Comparison of ENCODE assay signal across 8 mouse cellular contexts in the genomic region with DNA sequence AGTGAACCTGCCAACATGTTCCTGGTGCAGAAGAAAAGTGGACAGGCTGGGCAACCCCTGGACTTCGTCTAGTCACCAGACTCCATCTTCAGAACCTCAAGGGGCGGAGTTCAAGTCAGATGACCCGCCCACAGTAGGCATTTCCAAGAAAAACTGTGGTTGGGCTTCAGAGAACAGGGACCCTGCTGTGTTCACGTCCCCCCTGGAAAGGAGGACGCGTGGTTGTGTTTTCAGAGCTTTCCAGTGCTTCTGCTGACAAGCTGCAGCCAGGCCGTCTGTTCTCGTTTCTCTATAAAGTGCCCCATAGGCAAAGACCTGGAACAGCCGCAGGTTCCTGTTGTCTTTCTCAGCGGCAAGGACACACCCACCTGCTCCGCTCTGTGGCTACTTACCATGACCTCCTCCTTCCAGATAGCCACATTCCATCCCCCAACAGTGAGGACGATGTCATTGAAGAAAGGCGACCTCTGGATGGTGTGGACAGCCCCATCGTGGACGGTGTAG.
DNase-seq lines count a peak whose midpoint lies in the region; ATAC-seq lines count a peak whose summit lies in the region.

No protein-coding gene starts in this region.

- H3K4me2 ChIP-seq in kidney, embryonic 14.5 days (replicated peaks; ENCODE audit: low read depth, low read length), result 0 out of 2 replicates have a peak overlapping the region, but pooled peaks have one; percentile 17
- peak overlapping the region; percentile 29 for H3K4me2 ChIP-seq in lung, embryonic 16.5 days (ENCODE audit: low read depth, low read length)

- H3K27me3 ChIP-seq in kidney, embryonic 14.5 days (ENCODE audit: control insufficient read depth, insufficient read depth, low read length), result no peaks in the 10 kb centered on the region
- H3K27me3 ChIP-seq in lung, embryonic 16.5 days (ENCODE audit: control insufficient read depth, insufficient read depth, low read depth, low read length), result no peaks in the 10 kb centered on the region

- no peaks in the 10 kb centered on the region for H3K36me3 ChIP-seq in kidney, embryonic 14.5 days (ENCODE audit: control insufficient read depth, insufficient read depth, low read length)
- no peaks in the 10 kb centered on the region for H3K36me3 ChIP-seq in lung, embryonic 16.5 days (ENCODE audit: control insufficient read depth, insufficient read depth, low read length)

- H3K4me3 ChIP-seq in kidney, embryonic 14.5 days (ENCODE audit: low read length), result no peak overlapping the region; the same call in 1 of the 2 replicates
- H3K4me3 ChIP-seq in lung, embryonic 16.5 days (ENCODE audit: low read length), result peak overlapping the region; percentile 3; the same call in 1 of the 2 replicates

- H3K27ac ChIP-seq in kidney, embryonic 14.5 days (ENCODE audit: low read depth, low read length), result no peak overlapping the region
- no peak overlapping the region for H3K27ac ChIP-seq in lung, embryonic 16.5 days (ENCODE audit: low read length)

- DNase-seq in frontal cortex, postnatal 10 days (ENCODE audit: low spot score in 2 of 2), result peak; percentile 23 to 25
- DNase-seq in frontal cortex, postnatal 25 days (ENCODE audit: low spot score in 2 of 2), result no peak
- DNase-seq in R1 (ENCODE audit: low read depth, low spot score), result peak; percentile 80
- peak; percentile 17 for DNase-seq in heart, adult 8-10 months (ENCODE audit: low spot score)
- peak; percentile 8 to 31 for DNase-seq in spleen, postnatal 10 days (ENCODE audit: low spot score in 2 of 2)
- no peak for DNase-seq in adipocyte (ENCODE audit: low spot score)

- 25% methylated on average over 15 of the region's 15 CpGs for WGBS in kidney, embryonic 14.5 days
- WGBS in lung, embryonic 16.5 days, result 15% methylated on average over 15 of the region's 15 CpGs

- peak; percentile 56; the same call in 1 of the 2 replicates for ATAC-seq in kidney, embryonic 14.5 days (ENCODE audit: low FRiP score, low TSS enrichment)
- peak; percentile 78 for ATAC-seq in lung, embryonic 16.5 days (ENCODE audit: low read depth)

- no peak overlapping the region for H3K9ac ChIP-seq in kidney, embryonic 14.5 days (ENCODE audit: low read depth, low read length)
- H3K9ac ChIP-seq in lung, embryonic 16.5 days (ENCODE audit: low read length), result no peak overlapping the region

- peaks cover 10% of the 10 kb centered on the region; the same call in 1 of the 2 replicates for H3K4me1 ChIP-seq in kidney, embryonic 14.5 days (ENCODE audit: control insufficient read depth, insufficient read depth, low read length)
- H3K4me1 ChIP-seq in lung, embryonic 16.5 days (replicated peaks; ENCODE audit: control insufficient read depth, insufficient read depth, low read length), result peaks cover 9% of the 10 kb centered on the region

- no peaks in the 10 kb centered on the region for H3K9me3 ChIP-seq in kidney, embryonic 14.5 days (ENCODE audit: control insufficient read depth, low read length)
- H3K9me3 ChIP-seq in lung, embryonic 16.5 days (ENCODE audit: control insufficient read depth, low read length), result no peaks in the 10 kb centered on the region

Comparison
In these comparisons a context has a peak if more than half of its experiments do, and no peak if none do; other contexts are left out.
1. DNase-seq: peak in frontal cortex, postnatal 10 days (2 of 2), R1 (single experiment), heart, adult 8-10 months (single experiment) and spleen, postnatal 10 days (2 of 2); none in frontal cortex, postnatal 25 days (0 of 2) and adipocyte (single experiment).